Mouse (Mus musculus) natural killer cell, adult 2 months (primary cell): ENCODE measurements around the gene Soat2.

ENCODE experiments used
- DNase-seq, 2 experiments: peaks; one replicate each; pipeline ENCODE4 v3.0.0; 2022; ENCODE audit warnings: low spot score in 2 of 2

Soat2 gene

GRCm38 (mm10) chr15:102150301-102151135, at the start of gene Soat2:
Soat2 (plus strand) TSS chr15:102150526.
- peak; percentile 73 to 89 for DNase-seq

DNA sequence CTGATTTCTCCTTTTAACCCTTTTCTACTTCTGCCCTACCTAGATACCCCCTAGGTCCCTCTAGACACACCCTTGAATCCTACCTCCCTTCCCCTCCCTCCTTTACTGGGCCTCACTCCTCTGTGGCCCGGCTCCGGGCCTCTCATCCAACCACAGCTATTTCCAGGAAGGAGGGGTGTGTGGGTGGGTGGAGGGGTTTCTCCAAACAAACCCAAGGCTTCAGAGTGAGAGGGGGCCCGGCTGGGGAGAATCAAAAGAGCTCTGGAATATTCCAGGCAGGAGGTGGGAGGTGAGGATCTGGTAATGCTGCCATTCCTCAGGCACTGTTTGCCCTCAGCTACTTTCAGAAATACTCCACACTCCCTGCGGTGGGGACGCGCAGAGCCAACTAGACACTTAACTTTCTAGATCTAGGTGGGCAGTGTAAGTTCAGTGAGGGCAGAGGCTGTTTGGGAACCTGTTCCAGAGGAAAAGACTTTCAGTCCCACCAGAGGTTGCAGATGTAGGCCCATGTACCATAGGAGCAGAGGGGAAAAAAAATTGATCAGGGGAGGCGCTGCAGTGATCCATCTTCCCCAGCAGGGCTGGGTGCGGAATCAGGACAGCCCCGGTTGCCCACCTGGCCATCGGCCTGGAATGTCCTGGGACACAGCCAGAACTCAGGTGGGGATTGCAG, 49.2 kb upstream of the Soat2 start:
- no peak for DNase-seq

DNA sequence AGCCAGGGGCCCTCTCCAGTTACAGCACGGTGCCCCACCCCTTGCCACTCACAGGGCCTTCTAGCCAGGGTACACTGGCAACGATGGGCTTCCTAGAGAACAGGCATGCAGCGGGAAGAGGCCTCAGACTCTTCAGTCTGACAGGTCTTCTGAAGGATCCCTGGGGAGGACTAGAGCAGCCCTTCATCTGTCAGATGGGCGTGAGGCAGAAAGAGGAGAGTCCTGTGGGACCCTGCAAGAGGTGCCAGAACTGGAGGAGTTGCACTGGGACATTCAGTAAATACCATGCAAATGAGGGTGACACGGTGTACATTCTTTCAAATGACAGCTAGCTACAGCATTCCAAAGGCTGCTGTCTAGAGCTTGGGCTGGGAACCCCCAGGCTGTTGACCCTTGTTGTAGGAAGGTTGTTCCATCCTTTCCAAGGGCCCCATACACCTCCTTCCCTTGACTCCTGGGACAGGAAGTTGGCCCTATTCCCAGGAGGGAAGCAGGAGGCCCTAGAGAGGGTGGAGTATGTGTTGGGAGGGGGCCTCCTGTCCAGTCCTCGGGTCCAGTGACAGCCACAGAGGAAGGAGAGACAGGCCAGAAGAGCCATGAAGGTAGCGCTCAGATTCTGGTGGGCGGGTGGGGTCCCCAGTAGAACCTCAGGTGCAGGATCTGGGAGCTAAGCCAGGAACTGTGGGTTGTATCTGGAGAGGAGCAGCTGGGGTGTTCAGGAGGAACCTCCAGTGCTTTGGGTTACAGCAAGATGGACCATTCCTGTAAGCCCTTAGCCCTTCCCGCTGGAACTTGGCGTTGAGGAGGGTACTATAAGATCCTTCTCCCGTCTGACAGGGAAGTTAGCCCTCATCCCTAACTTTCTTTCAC, 48.4 kb upstream of the Soat2 start:
- DNase-seq = no peak

DNA sequence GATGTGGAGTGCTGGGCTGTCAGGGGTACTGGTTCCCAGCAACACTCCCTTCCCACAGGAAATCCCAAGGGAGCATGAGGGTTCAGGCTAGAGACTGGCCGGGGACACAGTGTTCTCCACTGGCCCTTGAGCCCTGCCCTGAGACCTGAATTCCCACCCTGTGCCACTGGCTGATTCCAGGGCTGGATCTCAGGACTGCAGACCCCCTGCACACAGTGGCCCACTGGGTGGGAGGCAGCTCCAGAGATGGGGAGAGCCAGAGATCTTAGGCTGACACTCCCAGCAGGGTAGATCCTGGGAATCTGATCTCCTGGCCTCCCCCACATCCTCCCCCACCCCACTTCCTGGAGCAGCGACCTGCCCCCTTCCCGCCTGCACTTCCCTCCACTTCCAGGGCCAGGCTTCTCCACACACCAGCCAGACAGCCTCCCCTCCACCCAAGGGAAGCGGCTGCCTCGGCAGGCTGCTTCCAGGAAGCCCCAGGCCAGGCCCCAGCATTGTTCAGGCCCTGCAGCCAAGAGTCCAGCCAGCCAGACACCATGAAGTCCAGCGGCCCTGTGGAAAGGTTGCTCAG, 47.7 kb upstream of the Soat2 start:
- DNase-seq = no peak

GRCm38 (mm10) chr15:102103371-102103946, 46.9 kb upstream of the Soat2 start:
- no peak for DNase-seq

GRCm38 (mm10) chr15:102103947-102104555, 46.3 kb upstream of the Soat2 start:
- DNase-seq = no peak

- DNase-seq = no peak
Observed at GRCm38 (mm10) chr15:102105360-102105759, 45.0 kb upstream of the Soat2 start.

- DNase-seq = peak; percentile 30 to 51
Observed at GRCm38 (mm10) chr15:102105764-102106730, 44.3 kb upstream of the Soat2 start.

- no peak for DNase-seq
Observed at GRCm38 (mm10) chr15:102106754-102107456, 43.4 kb upstream of the Soat2 start.

DNA sequence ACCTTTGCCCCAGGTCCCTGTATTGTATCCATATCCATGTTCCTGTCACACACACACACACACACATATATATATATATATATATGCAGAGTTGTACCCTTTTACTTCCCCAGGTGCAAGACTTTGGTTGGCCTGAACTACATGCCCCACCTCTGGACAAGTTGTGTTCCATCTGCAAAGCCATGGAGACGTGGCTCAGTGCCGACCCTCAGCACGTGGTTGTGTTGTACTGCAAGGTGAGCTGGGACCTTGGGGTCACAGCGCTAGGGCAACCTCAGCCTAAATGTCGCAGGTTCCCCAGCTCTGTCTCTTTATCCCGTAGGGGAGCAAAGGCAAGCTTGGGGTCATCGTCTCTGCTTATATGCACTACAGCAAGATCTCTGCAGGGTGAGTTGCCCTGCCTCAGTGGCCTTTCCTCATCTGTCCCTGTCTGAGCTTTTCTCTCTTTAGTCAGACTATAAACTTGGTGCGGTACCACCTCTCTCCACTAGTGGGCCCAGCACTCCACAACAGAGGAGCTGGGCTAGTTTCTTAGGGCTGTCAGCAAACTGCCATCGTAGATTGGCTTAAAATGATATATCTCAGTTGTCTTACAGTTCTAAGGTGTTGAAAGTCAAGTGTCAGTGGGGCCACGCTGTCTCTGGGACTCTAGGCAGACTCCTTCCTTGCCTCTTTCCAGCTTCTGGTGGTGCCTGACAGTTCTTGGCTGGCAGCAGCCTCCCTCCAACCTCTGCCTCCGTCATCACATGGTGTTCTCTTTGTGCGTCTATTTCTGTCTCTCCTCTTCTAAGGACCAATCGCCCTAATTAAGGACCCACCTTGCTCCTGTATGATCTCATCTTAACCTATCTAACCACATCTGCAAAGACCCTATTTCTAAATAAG, 42.4 kb upstream of the Soat2 start:
- peak; percentile 55 to 70 for DNase-seq

GRCm38 (mm10) chr15:102108651-102109525, 41.4 kb upstream of the Soat2 start:
- peak; percentile 75 to 81 for DNase-seq

- no peak for DNase-seq
Observed at GRCm38 (mm10) chr15:102110271-102110670, 40.1 kb upstream of the Soat2 start.

DNA sequence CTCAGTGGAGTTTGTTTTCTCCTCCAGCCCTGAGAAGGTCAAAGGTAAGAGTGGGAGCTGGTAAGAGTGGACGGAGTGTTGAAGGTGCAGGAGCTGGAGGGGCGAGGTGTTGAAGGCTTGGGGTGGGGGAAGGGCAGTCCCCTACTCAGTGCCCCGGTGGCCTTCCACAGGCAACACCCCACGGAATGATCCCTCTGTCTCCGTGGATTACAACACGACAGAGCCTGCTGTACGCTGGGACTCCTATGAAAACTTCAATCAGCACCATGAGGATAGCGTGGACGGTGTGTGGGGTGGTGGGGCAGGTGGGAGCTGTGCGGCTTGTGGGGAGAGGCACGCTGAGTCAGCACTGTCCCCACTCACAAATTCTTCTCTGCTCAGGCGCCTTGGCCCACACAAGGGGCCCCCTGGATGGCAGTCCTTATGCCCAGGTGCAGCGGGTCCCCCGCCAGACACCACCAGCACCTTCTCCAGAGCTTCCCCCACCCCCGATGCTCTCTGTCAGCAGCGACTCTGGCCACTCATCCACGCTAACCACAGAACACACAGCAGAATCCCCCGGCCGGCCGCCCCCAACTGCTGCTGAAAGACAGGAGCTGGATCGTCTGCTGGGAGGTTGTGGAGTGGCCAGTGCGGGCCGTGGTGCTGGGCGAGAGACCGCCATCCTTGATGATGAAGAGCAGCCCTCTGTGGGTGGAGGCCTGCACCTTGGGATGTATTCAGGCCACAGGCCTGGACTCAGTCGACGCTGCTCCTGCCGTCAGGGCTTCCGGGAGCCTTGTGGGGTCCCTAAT, 39.4 kb upstream of the Soat2 start:
- no peak for DNase-seq

- DNase-seq = no peak
Observed at GRCm38 (mm10) chr15:102111495-102111829, 38.9 kb upstream of the Soat2 start.

DNA sequence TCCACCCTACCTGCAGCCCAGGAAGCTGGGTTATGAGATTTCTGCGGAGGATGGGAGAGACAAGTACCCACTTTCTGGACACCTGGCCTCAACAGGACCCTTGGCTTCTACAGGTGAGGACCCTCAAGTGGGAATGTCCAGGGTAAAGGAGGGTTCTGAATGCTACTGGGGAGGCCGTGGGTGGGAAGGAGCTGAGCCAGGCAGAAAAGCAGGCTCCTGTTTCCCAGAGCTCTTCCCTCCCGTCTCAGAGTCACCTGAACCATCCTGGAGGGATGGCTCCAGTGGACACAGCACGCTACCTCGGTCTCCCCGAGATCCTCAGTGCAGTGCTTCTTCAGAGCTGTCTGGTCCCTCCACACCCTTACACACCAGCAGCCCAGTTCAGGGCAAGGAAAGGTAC, 38.1 kb upstream of the Soat2 start:
- DNase-seq = no peak

DNA sequence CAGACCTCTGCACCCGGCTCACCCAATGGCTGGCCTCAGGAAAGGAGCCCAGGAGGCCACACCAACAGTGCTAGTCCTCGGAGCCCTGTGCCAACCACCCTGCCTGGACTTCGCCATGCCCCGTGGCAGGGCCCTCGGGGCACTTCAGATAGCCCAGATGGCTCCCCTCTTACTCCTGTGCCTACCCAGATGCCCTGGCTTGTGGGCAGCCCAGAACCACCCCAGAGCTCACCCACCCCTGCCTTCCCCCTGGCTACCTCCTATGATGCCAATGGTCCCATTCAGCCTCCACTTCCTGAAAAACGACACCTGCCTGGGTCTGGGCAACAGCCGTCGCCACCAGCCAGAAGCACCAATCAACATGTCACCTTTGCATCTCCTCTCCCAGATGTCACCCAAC, 37.5 kb upstream of the Soat2 start:
- DNase-seq = no peak

- DNase-seq = no peak
Observed at GRCm38 (mm10) chr15:102113674-102114073, 36.7 kb upstream of the Soat2 start.
